Mouse (Mus musculus) heart, adult 2 months (tissue): Measurements from ENCODE around the gene Nop2.

Experiments used
- CTCF ChIP-seq: fragments of 200-600 bp; IDR thresholded peaks from 2 replicates; pipeline ENCODE4 v1.8.1; 2022; ENCODE audit warnings: antibody characterized with exemption, mild to moderate bottlenecking, moderate library complexity
- POLR2A ChIP-seq: fragments of 200-500 bp; IDR thresholded peaks from 2 replicates; pipeline ENCODE4 v1.6.1; 2011; ENCODE audit warnings: mild to moderate bottlenecking, low read depth, low read length, control low read depth; ENCODE audit not compliant: insufficient read depth

DNA sequence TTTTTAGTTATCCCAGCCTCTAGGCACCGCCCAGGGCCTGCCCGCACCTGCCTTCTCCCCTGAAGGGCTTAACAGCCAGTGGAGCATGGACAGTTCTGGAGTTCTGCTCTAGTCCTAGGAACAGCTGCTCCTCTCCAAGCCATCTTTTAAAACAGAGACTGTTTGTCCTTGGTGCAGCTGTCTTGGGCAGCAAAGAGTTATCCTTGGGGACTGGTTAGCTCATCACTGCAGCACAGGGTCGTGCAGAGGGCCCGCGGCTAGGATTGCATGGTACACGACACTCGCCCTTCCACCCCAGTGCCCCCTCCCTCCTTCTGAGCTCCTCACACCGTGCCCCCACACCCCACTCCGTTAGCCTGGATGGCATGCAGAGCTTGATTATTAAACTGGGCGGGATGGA is 15.6 kb downstream of the Nop2 start:
- TF ChIP-seq POLR2A (no peak), CTCF (no peak)
